Mouse (Mus musculus): Measurements from ENCODE around the gene Plekha4. TPM values are rescaled to one million over a fixed set of nuclear protein-coding genes. Genes with fewer than 3 reads are reported as not detected.
"Not testable (repeated sequence)": the region's sequence is repeated elsewhere in the genome, so short reads cannot be mapped to it uniquely, and the experiment has no call there.

Plekha4 gene
- not detected in 2 replicates for total RNA-seq (2017)

DNA sequence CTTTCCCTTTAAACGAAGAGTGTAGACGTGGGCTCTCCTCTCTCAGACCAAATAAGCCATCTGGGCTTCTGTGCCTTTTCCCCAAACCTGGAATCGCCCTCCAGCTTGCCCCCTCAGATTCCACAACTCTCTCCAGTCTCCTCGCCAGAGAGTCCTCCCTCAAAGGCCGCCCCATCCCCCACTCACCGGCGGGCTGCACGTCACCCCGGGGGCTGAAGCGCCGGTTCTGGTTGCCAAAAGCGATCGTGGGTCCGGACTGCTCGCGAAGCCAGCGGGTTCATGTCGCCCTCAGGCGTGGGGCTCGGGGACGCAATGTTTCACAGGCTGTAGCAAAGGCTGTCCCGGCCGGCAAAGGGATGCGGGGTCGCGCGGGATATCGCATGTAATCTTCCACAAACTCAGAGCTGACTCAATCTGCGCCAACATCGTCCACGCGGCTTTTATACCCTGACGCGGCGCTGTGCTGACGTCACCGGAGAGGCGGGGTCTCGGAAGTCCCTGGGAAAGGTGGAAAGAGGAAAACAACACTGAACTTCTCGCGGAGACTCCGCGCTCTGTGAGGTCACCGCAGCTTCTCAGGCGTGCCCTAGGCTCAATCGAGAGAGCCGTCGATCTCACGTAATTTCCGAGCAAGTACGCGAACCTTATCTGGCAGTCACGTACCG lies at the start of gene Plekha4, which contains the start of gene Ppp1r15a:
TSS of gene Plekha4 (plus strand) at position 522 of the 665 bp plus-strand sequence.
TSS of gene Ppp1r15a (minus strand) at position 460 of the 665 bp plus-strand sequence.
- peak; percentile 67 for ATAC-seq (replicated peaks; ENCODE audit: low read depth, poor library complexity, severe bottlenecking)

DNA sequence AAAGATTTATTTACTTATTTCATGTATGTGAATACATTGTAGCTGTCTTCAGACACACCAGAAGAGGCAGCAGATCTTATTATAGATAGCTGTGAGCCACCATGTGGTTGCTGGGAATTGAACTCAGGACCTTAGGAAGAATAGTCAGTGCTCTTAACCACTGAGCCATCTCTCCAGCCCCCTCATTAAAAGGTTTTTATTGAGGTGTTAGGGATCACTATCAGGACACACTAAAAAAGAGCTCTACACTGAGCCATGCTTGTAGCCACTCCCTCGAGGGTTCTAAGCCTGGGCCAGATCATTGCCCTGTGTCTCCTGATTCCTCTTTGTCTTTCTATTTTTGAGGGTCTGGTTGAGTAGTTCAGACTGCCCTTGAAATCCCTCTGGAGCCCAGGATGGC lies 49.7 kb upstream of the Plekha4 start:
- ATAC-seq (replicated peaks; ENCODE audit: low read depth, poor library complexity, severe bottlenecking), result no peak

DNA sequence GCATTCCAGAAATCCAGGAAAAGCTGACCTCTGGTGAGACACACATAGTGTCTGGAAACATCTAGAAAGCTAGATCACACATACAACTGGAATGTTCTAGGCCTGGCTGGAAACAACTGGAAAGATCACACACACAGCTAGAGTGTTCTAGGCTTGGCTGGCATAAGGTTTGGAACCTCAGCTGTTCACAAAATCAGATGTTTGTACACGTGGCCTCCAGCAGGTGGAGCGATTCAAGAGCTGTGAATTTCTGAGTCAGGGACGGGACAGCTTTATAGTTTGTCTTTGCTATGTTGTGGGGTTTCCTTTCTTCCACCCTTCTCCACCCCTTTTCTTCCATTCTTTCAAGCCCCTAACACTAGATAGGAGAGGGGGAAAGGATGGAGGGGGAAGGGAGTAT lies 49.1 kb upstream of the Plekha4 start:
- ATAC-seq (replicated peaks; ENCODE audit: low read depth, poor library complexity, severe bottlenecking), result peak; percentile 71; the same call in 1 of the 2 replicates

DNA sequence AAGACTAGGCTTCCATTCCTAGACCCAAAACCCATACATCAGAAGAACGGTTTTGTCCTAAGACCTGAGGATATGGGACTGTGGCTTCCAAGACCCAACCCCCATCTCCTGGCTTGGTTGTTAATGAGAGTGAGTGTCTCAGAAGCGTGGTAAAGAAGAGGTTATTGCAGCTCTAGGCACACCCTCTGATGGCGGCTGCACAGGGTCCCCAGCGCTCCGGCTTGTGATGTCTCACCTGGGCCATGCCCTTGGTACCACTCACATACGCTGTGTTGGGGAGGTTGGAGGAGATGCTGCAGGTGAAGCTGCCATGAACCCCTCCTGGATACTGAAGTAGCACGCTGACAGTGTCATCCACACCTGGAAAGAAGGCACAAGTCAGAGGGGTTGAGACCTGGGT lies 47.4 kb upstream of the Plekha4 start:
- ATAC-seq (replicated peaks; ENCODE audit: low read depth, poor library complexity, severe bottlenecking), result no peak

DNA sequence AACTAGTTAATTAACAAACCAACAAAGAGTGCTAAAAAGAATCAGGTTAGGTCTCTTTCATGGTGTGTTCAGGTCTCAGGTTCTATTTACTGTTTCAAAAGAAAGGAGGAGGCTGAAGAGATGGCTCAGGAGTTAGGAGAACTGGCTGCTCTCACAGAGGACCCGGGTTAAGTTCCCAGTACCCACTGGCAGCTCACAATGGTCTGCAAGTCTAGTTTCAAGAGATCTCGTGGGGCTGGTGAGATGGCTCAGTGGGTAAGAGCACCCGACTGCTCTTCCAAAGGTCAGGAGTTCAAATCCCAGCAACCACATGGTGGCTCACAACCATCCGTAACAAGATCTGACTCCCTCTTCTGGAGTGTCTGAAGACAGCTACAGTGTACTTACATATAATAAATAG lies 45.8 kb upstream of the Plekha4 start:
- not testable (repeated sequence) for ATAC-seq (replicated peaks; ENCODE audit: low read depth, poor library complexity, severe bottlenecking)

DNA sequence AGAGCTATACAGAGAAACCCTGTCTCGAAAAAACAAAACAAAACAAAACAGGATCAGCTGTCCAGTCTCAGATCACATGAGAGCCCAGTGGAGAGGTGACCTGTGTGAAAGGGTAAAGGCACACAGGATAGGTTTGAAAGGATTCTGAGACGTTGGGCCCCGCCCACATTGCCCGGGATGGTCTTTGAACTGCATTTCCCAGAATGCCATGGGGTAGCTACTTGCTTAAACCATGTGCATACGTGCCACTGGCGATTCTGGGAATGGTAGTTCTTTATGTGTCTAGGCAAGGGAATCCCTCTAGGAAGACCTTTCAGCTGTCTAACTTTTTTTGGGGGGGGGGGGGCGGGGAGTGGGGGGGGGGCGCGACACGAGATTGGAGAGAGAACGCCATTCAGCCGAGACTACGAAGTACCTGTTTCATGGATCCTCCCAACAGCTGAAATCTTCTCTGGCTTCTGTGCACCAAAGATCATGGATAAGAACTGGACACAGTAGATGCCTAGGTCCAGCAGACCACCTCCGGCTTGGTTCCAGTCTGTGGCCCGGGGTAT lies 44.7 kb upstream of the Plekha4 start, which contains the start of gene Tulp2:
TSS of gene Tulp2 (plus strand) at position 504 of the 554 bp plus-strand sequence.
- peak; percentile 90 for ATAC-seq (replicated peaks; ENCODE audit: low read depth, poor library complexity, severe bottlenecking)

DNA sequence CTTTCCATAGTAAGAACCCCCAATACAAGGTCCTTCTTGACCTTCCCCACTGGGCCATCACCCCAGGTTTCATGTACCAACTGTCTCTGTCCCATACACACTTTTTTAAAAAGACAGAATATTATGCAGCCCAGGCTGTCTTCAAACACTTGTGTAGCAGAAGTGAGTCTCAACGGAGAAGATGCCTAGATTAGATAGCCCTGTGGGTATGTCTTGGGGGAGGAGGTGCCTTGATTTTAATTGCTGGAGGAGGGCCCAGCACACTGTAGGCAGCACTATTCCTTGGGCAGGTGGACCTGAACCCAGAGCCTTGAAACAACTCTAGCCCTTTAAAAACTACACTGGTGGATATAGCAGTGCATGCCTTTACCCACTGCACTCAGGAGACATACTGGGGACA lies 44.0 kb upstream of the Plekha4 start:
- ATAC-seq (replicated peaks; ENCODE audit: low read depth, poor library complexity, severe bottlenecking), result no peak

DNA sequence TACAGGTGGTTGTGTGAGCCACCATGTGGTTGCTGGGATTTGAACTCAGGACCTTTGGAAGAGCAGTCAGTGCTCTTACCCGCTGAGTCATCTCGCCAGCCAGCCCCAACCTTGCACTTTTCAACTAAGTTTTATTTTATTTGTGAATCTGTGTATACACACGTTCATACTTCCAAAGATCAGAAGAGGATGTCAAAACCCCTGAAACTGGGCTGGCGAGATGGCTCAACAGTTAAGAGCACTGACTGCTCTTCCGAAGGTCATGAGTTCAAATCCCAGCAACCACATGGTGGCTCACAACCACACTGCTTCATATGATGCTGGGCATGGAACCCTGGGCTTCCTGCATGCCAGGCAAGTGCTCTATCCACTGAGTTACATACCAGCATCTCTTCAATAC lies 41.1 kb upstream of the Plekha4 start:
- ATAC-seq (replicated peaks; ENCODE audit: low read depth, poor library complexity, severe bottlenecking), result not testable (repeated sequence)

DNA sequence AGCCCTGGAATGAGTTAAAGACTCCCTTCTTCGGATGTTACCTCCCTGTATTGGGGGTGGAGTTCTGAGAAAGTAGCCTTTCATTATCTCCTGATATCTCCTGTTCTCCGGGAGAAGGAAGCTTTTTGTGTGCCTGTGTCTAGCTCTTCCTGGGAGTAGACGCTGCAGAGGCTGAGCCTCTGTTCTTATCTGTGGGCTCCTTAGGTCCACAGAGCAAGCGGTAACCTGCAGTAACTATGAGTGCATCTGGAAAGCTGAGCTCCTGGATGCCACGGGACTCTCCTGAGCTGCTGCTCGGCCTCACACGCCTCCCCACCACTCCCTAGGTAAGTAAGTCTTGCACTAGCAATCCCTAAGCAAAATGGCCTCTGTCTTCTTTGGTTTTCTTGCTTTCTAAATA lies 40.0 kb upstream of the Plekha4 start:
- no peak for ATAC-seq (replicated peaks; ENCODE audit: low read depth, poor library complexity, severe bottlenecking)

DNA sequence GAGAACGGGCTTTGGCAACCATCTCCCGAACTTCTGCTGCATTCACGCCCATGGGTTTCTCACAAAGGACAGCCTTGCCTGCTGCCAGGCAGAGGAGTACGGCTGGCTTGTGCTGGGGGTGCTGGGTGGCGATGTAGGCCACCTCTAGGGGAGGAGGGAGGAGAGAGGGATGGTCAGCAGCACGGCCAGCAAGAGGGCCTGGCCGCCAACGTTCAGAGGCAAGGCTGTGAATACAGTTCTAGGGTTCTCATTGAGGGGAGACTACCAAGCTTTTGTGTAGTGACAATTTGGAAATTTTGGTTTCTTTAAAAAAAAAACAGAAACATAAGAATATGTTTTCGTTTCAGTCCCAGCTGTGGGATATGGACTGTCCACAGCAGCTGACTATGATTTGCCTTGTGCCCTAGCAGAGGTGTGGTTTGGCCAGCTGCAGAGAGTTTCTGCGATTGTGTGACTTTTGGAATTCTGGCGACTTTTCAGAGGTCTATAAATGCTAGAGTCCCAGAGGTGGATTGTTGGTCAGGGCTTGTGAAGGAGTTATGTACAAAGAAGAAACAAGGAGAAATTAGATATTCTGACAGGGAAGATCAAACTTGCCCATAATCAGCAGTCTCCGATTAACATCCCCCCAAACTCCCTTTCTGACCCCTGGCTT lies 39.2 kb upstream of the Plekha4 start, which contains the start of gene Gm45808:
TSS of gene Gm45808 (minus strand) at position 51 of the 655 bp plus-strand sequence.
- no peak for ATAC-seq (replicated peaks; ENCODE audit: low read depth, poor library complexity, severe bottlenecking)

DNA sequence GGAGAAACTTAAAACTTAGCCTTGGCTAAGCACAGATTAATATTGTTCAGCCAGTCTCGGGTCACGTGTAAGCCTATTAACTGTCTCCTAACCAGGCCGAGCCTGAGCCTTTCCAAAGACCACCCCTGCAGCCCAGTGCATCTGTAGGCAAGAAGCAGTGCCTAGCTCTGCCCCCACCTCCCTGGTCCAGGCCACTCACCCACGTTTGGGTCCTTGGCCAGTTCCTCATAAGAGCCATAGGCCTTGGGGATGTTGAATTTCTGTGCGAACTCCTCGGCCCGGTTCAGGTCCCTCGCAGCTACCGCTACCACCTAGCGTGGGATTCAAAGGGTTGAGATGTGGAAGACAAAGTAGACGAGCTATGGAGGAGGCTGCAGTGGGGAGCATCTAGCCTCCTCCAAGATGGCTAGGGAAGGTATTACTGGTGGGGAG lies 38.3 kb upstream of the Plekha4 start:
- no peak for ATAC-seq (replicated peaks; ENCODE audit: low read depth, poor library complexity, severe bottlenecking)

DNA sequence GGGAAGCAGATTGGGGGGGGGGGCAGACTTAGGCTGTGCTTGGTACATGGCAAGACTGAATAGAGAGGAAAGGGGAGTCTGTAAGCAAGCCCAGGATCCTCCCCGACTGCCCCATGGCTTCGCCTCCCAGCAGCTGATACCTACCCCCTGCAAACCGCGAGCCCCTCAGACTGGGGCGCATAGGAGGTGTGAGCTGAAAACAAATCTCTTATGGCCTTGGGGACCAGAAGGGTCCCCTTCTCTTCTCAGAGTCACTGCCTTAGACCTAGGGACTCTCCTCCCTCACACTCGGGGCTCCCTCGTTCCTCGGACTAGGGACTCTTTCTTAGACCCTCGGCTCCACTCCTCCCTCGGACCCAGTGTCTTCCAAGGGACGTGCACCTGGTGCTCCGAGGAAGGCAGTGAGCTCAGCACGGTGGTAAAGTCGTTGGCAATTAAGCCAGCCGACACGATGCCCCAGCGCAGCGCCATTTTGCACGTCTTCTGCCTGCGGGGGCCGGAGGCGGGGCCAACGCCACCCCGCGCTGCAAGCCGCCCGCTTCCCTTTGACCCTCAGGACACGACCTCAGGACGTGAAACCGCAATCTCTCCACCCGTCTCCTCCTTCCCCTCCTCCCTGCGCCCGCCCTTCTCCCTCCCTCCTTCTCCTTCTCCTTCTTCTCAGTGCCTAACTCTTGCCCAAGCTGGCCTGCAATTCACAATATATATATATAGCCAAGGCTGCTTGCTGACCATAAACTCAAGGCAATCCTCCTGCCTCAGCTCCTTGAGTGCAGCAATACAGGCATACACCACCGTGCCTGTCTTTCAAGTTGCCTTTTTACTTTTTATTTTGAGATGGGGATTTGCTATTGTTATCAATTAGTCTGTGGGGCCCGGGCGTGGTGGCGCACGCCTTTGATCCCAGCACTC lies 37.6 kb upstream of the Plekha4 start, which contains the start of gene Dhdh:
TSS of gene Dhdh (minus strand) at position 513 of the 912 bp plus-strand sequence.
- peak; percentile 79 for ATAC-seq (replicated peaks; ENCODE audit: low read depth, poor library complexity, severe bottlenecking)

DNA sequence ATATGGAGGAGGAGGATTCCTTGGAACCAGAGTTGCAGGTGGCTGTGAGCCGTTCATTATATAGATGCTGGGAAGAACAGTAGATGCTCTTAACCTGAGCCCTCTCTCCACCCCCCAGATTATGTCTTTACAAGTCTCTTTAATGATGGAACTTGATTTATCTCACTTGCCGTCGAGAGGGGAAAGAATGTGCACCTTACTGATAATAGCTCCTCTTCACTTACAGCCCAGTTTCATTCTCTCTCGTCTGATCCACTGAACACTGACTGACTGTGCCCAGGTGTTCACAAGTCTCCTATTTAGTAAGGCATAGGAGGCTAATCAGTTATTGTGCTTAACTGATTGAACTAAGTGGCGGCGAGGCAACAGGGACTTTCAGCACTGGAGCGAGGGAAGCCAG lies 36.6 kb upstream of the Plekha4 start:
- ATAC-seq (replicated peaks; ENCODE audit: low read depth, poor library complexity, severe bottlenecking), result no peak

DNA sequence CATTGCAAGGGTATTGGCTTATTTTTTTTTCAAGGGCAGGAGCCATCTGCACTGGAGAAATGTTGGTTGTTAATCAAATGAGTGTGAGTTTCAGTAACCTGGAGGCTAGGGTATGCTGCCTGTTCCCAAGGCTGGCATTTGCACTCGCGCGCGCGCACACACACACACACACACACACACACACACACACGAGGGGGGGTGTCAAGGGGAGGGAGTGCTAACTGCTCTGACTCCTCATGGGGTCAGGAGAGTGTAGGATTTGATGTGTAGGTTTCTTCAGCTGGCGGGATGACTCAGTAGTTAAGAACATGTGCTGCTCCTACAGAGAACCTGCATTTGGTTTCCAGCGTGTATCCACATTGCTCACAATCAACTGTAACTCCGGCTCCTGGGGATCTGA lies 35.3 kb upstream of the Plekha4 start:
- ATAC-seq (replicated peaks; ENCODE audit: low read depth, poor library complexity, severe bottlenecking), result 0 out of 2 replicates have a peak, but pooled peaks have one; percentile 7

DNA sequence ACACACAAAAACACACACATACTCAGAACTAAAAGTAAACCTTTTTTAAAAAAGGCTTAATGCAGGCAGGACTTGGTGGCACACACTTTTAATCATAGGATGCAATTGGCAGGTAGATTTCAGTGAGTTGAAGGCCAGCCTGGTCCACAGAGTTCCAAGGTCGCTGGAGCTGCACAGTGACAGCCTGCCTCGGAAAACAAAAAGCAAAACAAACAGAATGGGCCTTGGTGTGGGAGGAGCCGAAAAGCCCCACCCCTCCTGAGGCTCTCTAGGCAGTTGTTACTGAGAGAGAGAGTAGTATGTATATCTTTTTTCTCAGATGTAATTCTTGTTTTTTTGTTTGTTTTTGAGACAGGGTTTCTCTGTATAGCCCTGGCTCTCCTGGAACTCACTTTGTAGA lies 34.9 kb upstream of the Plekha4 start:
- peak; percentile 57 for ATAC-seq (replicated peaks; ENCODE audit: low read depth, poor library complexity, severe bottlenecking)

DNA sequence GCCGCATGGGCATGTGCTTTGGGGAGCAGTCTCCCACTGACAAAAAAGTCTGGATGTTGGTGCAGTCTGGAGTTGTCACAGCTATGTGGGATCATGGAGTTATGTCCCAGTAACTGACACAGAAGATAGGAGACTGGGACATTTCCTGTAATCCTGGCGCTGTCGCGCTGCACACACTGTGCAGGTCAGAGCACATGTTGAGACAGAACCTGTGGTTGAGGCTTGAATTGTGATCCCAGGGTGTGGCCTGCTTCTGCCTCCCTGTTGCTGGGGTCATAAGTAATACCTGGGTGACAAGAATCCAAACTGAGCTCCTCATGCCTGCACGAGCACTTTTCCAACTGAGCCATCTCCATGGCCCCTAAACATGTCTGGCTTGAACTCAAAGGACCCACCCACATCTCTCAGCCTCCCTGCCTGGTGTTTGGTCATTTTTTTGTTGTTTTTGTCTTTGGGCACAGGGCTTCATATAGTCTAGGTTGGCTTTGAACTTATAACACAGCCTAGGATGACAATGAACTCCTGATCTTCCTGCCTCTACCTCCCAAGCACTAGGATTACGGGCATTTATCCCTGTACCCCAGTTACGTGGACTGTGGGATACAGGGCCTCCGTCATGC lies 33.8 kb upstream of the Plekha4 start:
- ATAC-seq (replicated peaks; ENCODE audit: low read depth, poor library complexity, severe bottlenecking), result no peak

DNA sequence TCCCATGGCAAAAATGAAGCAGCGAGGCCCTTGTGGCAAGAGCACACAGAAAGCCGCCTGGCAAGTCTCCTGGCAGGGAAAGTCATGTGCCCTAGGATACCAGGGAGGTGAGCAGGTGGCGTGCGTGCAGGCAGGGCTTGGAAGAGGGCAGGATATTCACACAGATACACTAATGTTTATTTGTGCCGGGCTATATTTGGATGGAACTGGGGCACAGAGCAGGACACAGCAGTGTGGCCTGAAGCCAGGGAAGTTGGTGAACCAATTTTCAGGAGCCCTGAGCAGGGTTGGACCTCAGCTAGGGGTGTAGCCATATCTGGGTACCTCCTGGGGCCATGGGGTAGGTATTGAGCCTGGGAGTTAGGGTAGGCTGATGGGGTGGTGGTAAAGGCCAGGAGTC lies 33.2 kb upstream of the Plekha4 start:
- no peak for ATAC-seq (replicated peaks; ENCODE audit: low read depth, poor library complexity, severe bottlenecking)

DNA sequence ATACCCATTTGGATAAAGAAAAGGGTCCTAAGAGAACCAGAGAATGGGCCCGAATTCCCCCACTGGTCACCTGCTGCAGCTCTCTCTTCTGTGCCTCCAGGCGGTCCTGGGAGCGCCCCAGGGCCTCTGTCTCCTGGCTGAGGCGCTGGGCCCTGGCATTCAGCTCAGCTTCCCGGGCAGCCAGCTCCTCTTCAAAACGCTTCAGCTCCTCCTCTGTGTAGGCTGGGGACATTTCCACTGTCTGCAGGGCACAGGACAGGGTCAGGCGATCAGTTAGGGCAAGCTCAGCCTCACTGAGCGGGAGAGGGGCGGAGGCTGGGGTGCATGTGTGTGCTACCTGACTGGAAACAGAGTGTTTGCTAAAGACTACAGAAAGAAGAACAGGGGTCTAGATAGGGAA lies 31.6 kb upstream of the Plekha4 start:
- ATAC-seq (replicated peaks; ENCODE audit: low read depth, poor library complexity, severe bottlenecking), result no peak

DNA sequence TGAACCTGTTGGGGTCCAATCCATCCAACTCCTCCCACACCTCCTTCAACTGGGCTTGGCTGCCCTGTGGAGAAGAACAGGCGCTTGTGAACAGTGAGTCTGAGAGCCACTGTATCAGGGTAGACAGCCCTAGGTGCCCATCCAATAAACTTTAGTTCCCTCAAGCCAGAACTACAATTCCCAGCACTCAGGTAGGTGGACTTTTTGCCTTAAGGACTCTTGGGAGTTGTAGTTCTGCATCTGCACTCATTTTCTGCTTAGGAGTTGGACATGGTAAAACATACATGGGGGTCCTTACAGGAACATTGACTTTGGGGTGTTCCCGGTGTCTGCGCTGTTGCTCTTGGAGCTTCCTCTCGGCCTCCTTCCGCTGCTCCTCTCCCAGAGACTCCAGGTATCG lies 27.7 kb upstream of the Plekha4 start:
- ATAC-seq (replicated peaks; ENCODE audit: low read depth, poor library complexity, severe bottlenecking), result no peak

DNA sequence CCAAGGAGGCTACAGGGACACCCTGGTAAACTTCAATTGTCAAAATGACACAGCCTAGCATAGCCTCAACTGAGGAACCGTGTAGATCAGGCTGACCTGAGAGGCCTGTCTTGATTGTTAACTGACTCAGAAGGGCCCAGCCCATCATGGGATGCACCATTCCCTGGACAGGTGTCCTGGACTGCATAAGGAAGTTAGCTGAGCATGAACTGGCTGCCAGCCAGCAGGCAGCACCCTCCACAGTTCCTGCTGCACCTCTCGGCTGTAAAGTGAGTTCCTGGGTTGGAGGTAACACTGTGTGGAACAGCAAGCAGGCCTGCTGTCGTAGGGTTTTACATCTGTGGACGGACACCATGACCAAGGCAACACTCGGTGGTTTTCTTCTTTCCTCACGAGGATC lies 18.5 kb upstream of the Plekha4 start:
- no peak for ATAC-seq (replicated peaks; ENCODE audit: low read depth, poor library complexity, severe bottlenecking)

All from common myeloid progenitor, adult 5-6 weeks (primary cell).